In genomic region chr2:124758992-124759391, GRCm38 (mm10) we compare ENCODE assay signal across 19 mouse cellular contexts.
DNase-seq lines count a peak whose midpoint lies in the region; ATAC-seq and TF ChIP-seq lines count a peak whose summit lies in the region.
"Had no signal": no experiment of that assay in that cellular context is flagged by ENCODE, and none has a peak within 500 bp of the region (broad histone marks: within the 10 kb centered on the region; RNA-seq: fewer than 3 reads in every experiment).

No protein-coding gene starts in this region.

- no peak overlapping the region for H3K4me2 ChIP-seq in kidney, embryonic 16.5 days (replicated peaks; ENCODE audit: low read depth, low read length)
- H3K4me2 ChIP-seq in stomach, postnatal 0 days (replicated peaks; ENCODE audit: low read depth) = no peak overlapping the region
- H3K4me2 ChIP-seq: embryonic facial prominence, embryonic 13.5 days; heart, embryonic 15.5 days; midbrain, embryonic 12.5 days had no signal

- TF ChIP-seq POLR2A in kidney, adult 2 months (IDR thresholded peaks at IDR 0.05; ENCODE audit: low read depth, low read length) = no peak

- peak; percentile 66 for DNase-seq in kidney, adult 2 months
- DNase-seq in kidney, postnatal 25 days = peak; percentile 24 to 49
- peak; percentile 35 for DNase-seq in lung, postnatal 10 days
- peak; percentile 27 for DNase-seq in stomach, postnatal 0 days (ENCODE audit: low spot score)
- no peak for DNase-seq in layer of hippocampus, adult 2 months (ENCODE audit: low spot score in 2 of 2)
- no peak for DNase-seq in frontal cortex, postnatal 36 days (ENCODE audit: low spot score in 2 of 2)
- DNase-seq: adrenal gland, postnatal 25 days; B cell, adult 2 months; cerebellum, adult 9-10 months; forebrain, postnatal 0 days; gastrocnemius, adult 2 months; heart, adult 18-20 months; layer of hippocampus, adult 9-11 months; right cerebral cortex, postnatal 25 days; thymus, adult 2 months had no signal

- H3K4me1 ChIP-seq in kidney, adult 2 months (ENCODE audit: control insufficient read depth, insufficient read depth, low read length) = no peaks in the 10 kb centered on the region
- H3K4me1 ChIP-seq in kidney, embryonic 16.5 days (ENCODE audit: insufficient read depth, low read length) = peaks cover 6% of the 10 kb centered on the region; the same call in 1 of the 2 replicates
- H3K4me1 ChIP-seq in stomach, postnatal 0 days (replicated peaks; ENCODE audit: control insufficient read depth, insufficient read depth) = no peaks in the 10 kb centered on the region
- H3K4me1 ChIP-seq: embryonic facial prominence, embryonic 13.5 days; heart, embryonic 15.5 days had no signal

- H3K9me3 ChIP-seq in kidney, embryonic 16.5 days (ENCODE audit: low read length) = no peaks in the 10 kb centered on the region
- no peaks in the 10 kb centered on the region for H3K9me3 ChIP-seq in stomach, postnatal 0 days (ENCODE audit: control insufficient read depth, low read length)
- H3K9me3 ChIP-seq: embryonic facial prominence, embryonic 13.5 days; heart, embryonic 15.5 days; midbrain, embryonic 12.5 days had no signal

- no peak for TF ChIP-seq EP300 in stomach, postnatal 0 days (optimal IDR thresholded peaks at IDR 0.05)

- no peaks in the 10 kb centered on the region for H3K36me3 ChIP-seq in kidney, adult 2 months (ENCODE audit: control insufficient read depth, insufficient read depth, low read length)
- no peaks in the 10 kb centered on the region for H3K36me3 ChIP-seq in kidney, embryonic 16.5 days (ENCODE audit: insufficient read depth, low read length)
- H3K36me3 ChIP-seq in stomach, postnatal 0 days (ENCODE audit: control insufficient read depth, insufficient read depth, low read length) = no peaks in the 10 kb centered on the region
- H3K36me3 ChIP-seq: embryonic facial prominence, embryonic 13.5 days; heart, embryonic 15.5 days; midbrain, embryonic 12.5 days had no signal

- 26% methylated on average over 2 of the region's 2 CpGs for WGBS in kidney, adult 2 months
- WGBS in kidney, embryonic 16.5 days = 67% methylated on average over 2 of the region's 2 CpGs
- 58% methylated on average over 2 of the region's 2 CpGs for WGBS in stomach, postnatal 0 days

- TF ChIP-seq CTCF in kidney, adult 2 months (conservative IDR thresholded peaks at IDR 0.05; ENCODE audit: insufficient read depth, insufficient read length, low read depth, low read length) = no peak
- TF ChIP-seq CTCF in stomach, postnatal 0 days (IDR thresholded peaks at IDR 0.05; ENCODE audit: low read depth) = no peak
- TF ChIP-seq CTCF in layer of hippocampus, adult 2 months (conservative IDR thresholded peaks at IDR 0.05) = no peak

- H3K27me3 ChIP-seq in kidney, adult 2 months (replicated peaks; ENCODE audit: control insufficient read depth, insufficient read depth, low read length) = no peaks in the 10 kb centered on the region
- no peaks in the 10 kb centered on the region for H3K27me3 ChIP-seq in kidney, embryonic 16.5 days (ENCODE audit: insufficient read depth, low read length)
- no peaks in the 10 kb centered on the region for H3K27me3 ChIP-seq in stomach, postnatal 0 days (ENCODE audit: control insufficient read depth, insufficient read depth, low read length)
- H3K27me3 ChIP-seq: embryonic facial prominence, embryonic 13.5 days; heart, embryonic 15.5 days; midbrain, embryonic 12.5 days had no signal

- no peak overlapping the region for H3K9ac ChIP-seq in kidney, embryonic 16.5 days (replicated peaks; ENCODE audit: low read length)
- H3K9ac ChIP-seq in stomach, postnatal 0 days (ENCODE audit: low read length) = no peak overlapping the region
- H3K9ac ChIP-seq: embryonic facial prominence, embryonic 13.5 days; forebrain, postnatal 0 days; heart, embryonic 15.5 days; midbrain, embryonic 12.5 days had no signal

- no peak overlapping the region for H3K27ac ChIP-seq in kidney, adult 2 months (ENCODE audit: insufficient read depth, low read depth, low read length)
- no peak overlapping the region for H3K27ac ChIP-seq in kidney, embryonic 16.5 days (ENCODE audit: low read length)
- H3K27ac ChIP-seq in stomach, postnatal 0 days (replicated peaks) = no peak overlapping the region
- no peak overlapping the region for H3K27ac ChIP-seq in layer of hippocampus, adult 2 months
- H3K27ac ChIP-seq: embryonic facial prominence, embryonic 13.5 days; gastrocnemius, adult 2 months; heart, embryonic 15.5 days; midbrain, embryonic 12.5 days had no signal

- H3K4me3 ChIP-seq in kidney, adult 2 months (ENCODE audit: insufficient read depth, low read depth, low read length) = no peak overlapping the region
- no peak overlapping the region for H3K4me3 ChIP-seq in kidney, embryonic 16.5 days (ENCODE audit: low read length)
- H3K4me3 ChIP-seq in stomach, postnatal 0 days (ENCODE audit: low read depth, low read length) = no peak overlapping the region
- H3K4me3 ChIP-seq in layer of hippocampus, adult 2 months = no peak overlapping the region
- H3K4me3 ChIP-seq: embryonic facial prominence, embryonic 13.5 days; gastrocnemius, adult 2 months; heart, embryonic 15.5 days; midbrain, embryonic 12.5 days had no signal

- no peak for ATAC-seq in kidney, embryonic 16.5 days (ENCODE audit: low FRiP score, low TSS enrichment)
- ATAC-seq in stomach, postnatal 0 days (ENCODE audit: low FRiP score, low TSS enrichment) = peak; percentile 60; the same call in 1 of the 2 replicates
- ATAC-seq: forebrain, postnatal 0 days had no signal

Comparison
In these comparisons a context has a peak if more than half of its experiments do, and no peak if none do; other contexts are left out.
1. DNase-seq: peak in kidney, adult 2 months (single experiment), kidney, postnatal 25 days (2 of 2), lung, postnatal 10 days (single experiment) and stomach, postnatal 0 days (single experiment); none in layer of hippocampus, adult 2 months (0 of 2) and frontal cortex, postnatal 36 days (0 of 2).